Mouse (Mus musculus) hindbrain, embryonic 16.5 days (tissue): Measurements from ENCODE around the gene Rpa1. TPM values are rescaled to one million over a fixed set of nuclear protein-coding genes. Genes with fewer than 3 reads are reported as not detected.
A peak's percentile ranks its signal among the peaks of the same experiment; 100 is the strongest.
"Not testable (repeated sequence)": the region's sequence is repeated elsewhere in the genome, so short reads cannot be mapped to it uniquely, and the experiment has no call there.

Experiments
- ATAC-seq: fragments of 200-750 bp; cut with Nextera tagmentation; 2 replicates; pipeline ENCODE4 v1.8.0; 2017; ENCODE audit warnings: moderate TSS enrichment, moderate library complexity
- H3K27ac ChIP-seq: fragments of 300-500 bp; sonication (generic); 2 replicates; pipeline ENCODE4 v1.5.1; 2014; ENCODE audit warnings: low read depth, mild to moderate bottlenecking, control low read depth, low read length, moderate library complexity
- H3K27me3 ChIP-seq: fragments of 300-500 bp; sonication (generic); replicated peaks from 2 replicates; pipeline ENCODE4 v1.6.1; 2014; ENCODE audit warnings: low read length; ENCODE audit not compliant: control insufficient read depth, insufficient read depth
- H3K36me3 ChIP-seq: fragments of 300-500 bp; sonication (generic); 2 replicates; pipeline ENCODE4 v1.6.1; 2014; ENCODE audit warnings: mild to moderate bottlenecking, low read length, moderate library complexity, mixed read lengths; ENCODE audit not compliant: control insufficient read depth, insufficient read depth
- H3K4me1 ChIP-seq: fragments of 300-500 bp; sonication (generic); 2 replicates; pipeline ENCODE4 v1.6.1; 2014; ENCODE audit warnings: low read depth, low read length; ENCODE audit not compliant: control insufficient read depth, insufficient read depth
- H3K4me2 ChIP-seq: fragments of 300-500 bp; sonication (generic); 2 replicates; pipeline ENCODE4 v1.6.1; 2014; ENCODE audit warnings: mild to moderate bottlenecking, low read length, control low read depth, moderate library complexity
- H3K4me3 ChIP-seq: fragments of 300-500 bp; sonication (generic); 2 replicates; pipeline ENCODE4 v1.5.1; 2014; ENCODE audit warnings: mild to moderate bottlenecking, low read length, control low read depth, moderate library complexity
- H3K9ac ChIP-seq: fragments of 300-500 bp; sonication (generic); 2 replicates; pipeline ENCODE4 v1.6.1; 2014; ENCODE audit warnings: low read depth, mild to moderate bottlenecking, control low read depth, low read length, moderate library complexity
- H3K9me3 ChIP-seq: fragments of 300-500 bp; sonication (generic); 2 replicates; pipeline ENCODE4 v1.6.1; 2014; ENCODE audit warnings: mild to moderate bottlenecking, low read length, moderate library complexity; ENCODE audit not compliant: control insufficient read depth
- WGBS: fragments of 180-500 bp; shearing (Covaris S2); extraction: QIAGEN DNeasy Blood & Tissue Kit; methylation state at CpG from one replicate; pipeline ENCODE4 v1.1.7; 2014; 5-methylcytosine and 5-hydroxymethylcytosine counted together
- polyA plus RNA-seq: library from polyadenylated mRNA; unstranded; fragments of >200 nt; fragmentation: Nextera tagmentation; extraction: Ambion mirVana; gene quantifications from 2 replicates; pipeline ENCODE4 v1.2.1, GENCODE M21; 2015

Rpa1 gene
- polyA plus RNA-seq, result 50.8 and 69.0 TPM in 2 replicates

DNA sequence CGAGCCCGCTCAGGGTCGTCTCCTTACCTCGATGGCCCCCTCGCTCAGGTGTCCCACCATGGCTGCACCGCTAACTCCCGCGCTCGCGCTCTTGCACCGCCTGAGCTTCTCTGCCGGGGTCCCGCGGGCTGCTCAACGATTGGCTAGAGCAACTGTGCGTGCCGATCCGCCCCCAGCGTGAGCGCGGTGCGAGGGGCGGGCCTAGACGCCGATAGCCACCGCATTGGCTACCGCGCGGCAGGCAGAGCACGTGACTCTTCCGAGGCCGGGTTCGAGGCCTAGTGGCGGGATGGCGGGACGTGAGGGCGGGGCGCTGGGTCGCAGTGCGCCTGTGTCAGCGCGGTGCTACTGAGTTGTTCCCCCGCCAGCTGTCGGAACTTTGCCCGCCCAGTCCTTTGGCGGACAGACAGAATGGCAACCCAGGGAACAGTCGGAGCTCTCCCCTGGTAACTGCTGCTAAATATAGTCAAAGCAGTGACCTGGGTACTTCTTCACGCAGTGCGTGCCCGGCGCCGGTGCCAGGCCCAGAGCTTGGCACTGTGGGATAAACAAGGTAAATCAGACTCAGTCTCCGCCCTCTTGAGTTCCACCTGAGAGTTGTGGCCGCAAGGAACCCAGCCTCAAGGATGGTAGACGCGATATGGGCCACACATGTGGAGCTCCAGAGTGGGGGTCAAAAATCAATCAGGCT is at the start of gene Rpa1, which contains the start of gene Smyd4:
Gene Rpa1, minus strand, starts transcription at position 126 of the 691 bp plus-strand sequence.
Gene Smyd4, plus strand, starts transcription at position 235 of the 691 bp plus-strand sequence.
- Histone ChIP-seq H3K4me1 (peaks cover 18% of the 10 kb centered on the region), H3K4me3 (peak within 1 kb of the TSS; percentile 86), H3K4me2 (peak within 1 kb of the TSS; percentile 62), H3K27me3 (no peaks in the 10 kb centered on the region), H3K36me3 (no peaks in the 10 kb centered on the region), H3K27ac (peak within 1 kb of the TSS; percentile 67), H3K9ac (peak within 1 kb of the TSS; percentile 84), H3K9me3 (no peaks in the 10 kb centered on the region)
- under 1% methylated on average over 56 of the region's 56 CpGs for WGBS
- peak; percentile 100 for ATAC-seq

DNA sequence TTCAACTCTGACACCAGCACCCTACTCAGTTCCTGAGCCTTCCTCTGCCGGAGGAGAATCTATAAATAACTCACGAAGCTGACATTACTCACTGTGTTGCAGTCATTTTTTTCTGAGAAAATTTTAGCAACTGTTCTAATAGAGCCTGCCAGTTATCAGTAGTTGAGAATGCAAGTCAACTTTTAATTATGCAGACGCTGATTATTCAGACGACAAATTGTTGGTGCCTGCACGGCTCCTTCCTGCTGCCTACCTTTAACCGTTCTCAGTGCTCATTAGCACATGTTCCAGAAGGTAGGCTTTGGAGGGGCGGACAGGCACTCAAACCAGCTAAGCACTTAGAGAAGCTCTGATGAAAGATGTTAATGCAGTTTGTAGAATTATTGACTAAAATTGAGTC is 49.3 kb upstream of the Rpa1 start:
- ATAC-seq, result no peak
- H3K4me3 ChIP-seq, result no peak overlapping the region
- H3K4me1 ChIP-seq, result no peaks in the 10 kb centered on the region
- no peaks in the 10 kb centered on the region for H3K9me3 ChIP-seq
- H3K4me2 ChIP-seq, result no peak overlapping the region
- H3K27ac ChIP-seq, result no peak overlapping the region
- H3K9ac ChIP-seq, result no peak overlapping the region
- no peaks in the 10 kb centered on the region for H3K27me3 ChIP-seq
- 71% methylated on average over 7 of the region's 7 CpGs for WGBS
- no peaks in the 10 kb centered on the region for H3K36me3 ChIP-seq

DNA sequence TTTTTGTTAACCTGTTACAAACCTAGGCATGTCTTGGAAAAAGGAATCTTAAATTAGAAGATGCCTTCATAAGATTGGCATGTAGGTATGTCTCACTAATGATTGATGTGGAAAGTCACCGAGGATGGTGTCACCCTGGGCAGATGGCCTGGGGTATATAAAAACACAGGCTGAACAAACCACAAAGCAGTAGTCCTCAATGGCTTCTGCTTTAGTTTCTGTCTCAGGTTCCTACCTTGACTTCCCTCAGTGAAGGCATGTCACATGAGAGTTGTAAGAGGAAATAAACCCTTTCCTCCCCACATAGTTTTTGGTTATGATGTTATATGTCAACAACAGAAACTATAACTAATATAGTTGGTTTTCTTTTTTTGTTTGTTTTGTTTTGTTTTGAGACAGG is 47.5 kb upstream of the Rpa1 start:
- no peaks in the 10 kb centered on the region for H3K36me3 ChIP-seq
- 83% methylated on average over 1 of the region's 1 CpGs for WGBS
- H3K27ac ChIP-seq, result no peak overlapping the region
- no peak overlapping the region for H3K4me2 ChIP-seq
- no peak for ATAC-seq
- no peak overlapping the region for H3K9ac ChIP-seq
- H3K4me1 ChIP-seq, result no peaks in the 10 kb centered on the region
- no peaks in the 10 kb centered on the region for H3K27me3 ChIP-seq
- H3K4me3 ChIP-seq, result no peak overlapping the region
- H3K9me3 ChIP-seq, result no peaks in the 10 kb centered on the region

DNA sequence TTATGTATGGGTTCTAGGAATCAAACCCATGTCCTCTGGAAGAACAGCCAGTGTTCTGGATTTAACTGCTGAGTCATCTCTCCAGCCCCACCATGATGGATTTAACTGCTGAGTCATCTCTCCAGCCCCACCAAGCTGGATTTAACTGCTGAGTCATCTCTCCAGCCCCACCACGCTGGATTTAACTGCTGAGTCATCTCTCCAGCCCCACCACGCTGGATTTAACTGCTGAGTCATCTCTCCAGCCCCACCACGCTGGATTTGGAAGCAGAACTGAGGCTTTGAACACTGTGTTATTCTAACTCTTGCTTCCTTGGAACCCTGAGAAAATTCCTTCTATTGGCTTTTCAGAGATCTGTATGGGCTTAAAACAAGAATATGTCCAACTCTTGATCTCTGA is 35.4 kb upstream of the Rpa1 start:
- not testable (repeated sequence) for H3K27ac ChIP-seq, H3K9me3 ChIP-seq, H3K4me3 ChIP-seq, H3K36me3 ChIP-seq, H3K9ac ChIP-seq, H3K4me2 ChIP-seq, ATAC-seq, H3K4me1 ChIP-seq, H3K27me3 ChIP-seq
- 59% methylated on average over 3 of the region's 3 CpGs for WGBS

DNA sequence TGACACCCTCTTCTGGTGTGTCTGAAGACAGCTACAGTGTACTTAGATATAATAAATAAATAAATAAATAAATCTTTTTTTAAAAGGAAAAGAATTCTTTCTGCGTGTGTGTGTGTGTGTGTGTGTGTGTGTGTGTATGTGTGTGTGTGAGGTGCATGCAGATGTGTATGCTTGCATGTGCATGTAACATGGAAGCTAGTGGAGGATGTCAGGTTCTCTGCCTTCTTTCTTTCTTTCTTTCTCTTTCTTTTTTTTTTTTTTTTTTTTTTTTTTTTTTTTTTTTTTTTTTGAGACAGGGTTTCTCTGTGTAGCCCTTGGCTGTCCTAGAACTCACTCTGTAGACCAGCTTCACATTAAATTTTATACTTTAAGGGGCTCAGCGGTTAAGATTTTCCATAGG is 30.7 kb upstream of the Rpa1 start:
- not testable (repeated sequence) for H3K36me3 ChIP-seq, H3K9me3 ChIP-seq, H3K4me3 ChIP-seq, H3K27ac ChIP-seq, H3K4me1 ChIP-seq, H3K27me3 ChIP-seq, ATAC-seq, H3K9ac ChIP-seq, H3K4me2 ChIP-seq
- WGBS, result 96% methylated on average over 2 of the region's 2 CpGs

DNA sequence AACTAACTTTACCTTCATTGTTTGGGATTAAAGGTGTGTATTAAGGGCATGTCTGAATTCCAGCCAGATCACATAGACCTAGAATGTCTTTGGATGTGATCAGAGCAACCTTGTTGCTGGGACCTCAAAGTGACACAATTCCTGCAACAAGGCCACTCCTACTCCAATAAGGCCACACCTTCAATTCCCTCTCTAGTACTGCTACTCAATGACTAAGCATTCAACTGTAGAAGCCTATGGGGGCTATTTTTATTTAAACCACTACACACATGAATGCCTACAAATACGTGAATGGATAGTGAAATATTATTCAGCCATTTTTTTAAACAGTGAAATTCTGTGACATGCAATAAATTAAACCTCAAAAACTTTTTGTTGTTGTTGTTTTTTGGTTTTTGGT is 29.0 kb upstream of the Rpa1 start:
- no peak overlapping the region for H3K4me2 ChIP-seq
- H3K27me3 ChIP-seq, result no peaks in the 10 kb centered on the region
- no peaks in the 10 kb centered on the region for H3K36me3 ChIP-seq
- H3K9me3 ChIP-seq, result no peaks in the 10 kb centered on the region
- H3K27ac ChIP-seq, result no peak overlapping the region
- H3K9ac ChIP-seq, result no peak overlapping the region
- no peaks in the 10 kb centered on the region for H3K4me1 ChIP-seq
- no peak for ATAC-seq
- no peak overlapping the region for H3K4me3 ChIP-seq
- WGBS, result 89% methylated on average over 1 of the region's 1 CpGs

DNA sequence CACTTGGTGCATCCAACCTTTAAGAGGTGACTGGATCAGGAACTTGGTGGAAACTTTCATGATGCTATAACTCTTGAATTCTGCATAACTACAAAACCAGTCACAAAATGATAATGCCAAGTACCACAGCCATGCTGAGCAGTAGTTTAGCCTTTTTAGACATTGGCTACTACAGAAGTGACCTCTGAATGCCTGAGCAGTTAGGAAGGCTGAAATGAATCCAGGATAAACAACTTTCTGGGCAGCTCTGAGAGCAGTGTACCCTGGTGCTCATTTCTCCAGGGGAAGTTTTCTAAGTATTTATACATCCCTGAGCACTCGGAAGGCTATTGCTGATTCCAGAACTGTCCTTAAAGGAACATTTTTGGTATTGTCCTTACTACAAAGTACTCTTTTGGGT is 7.4 kb upstream of the Rpa1 start:
- peaks cover 3% of the 10 kb centered on the region; the same call in 1 of the 2 replicates for H3K4me1 ChIP-seq
- H3K4me2 ChIP-seq, result no peak overlapping the region
- H3K9me3 ChIP-seq, result no peaks in the 10 kb centered on the region
- no peak overlapping the region for H3K4me3 ChIP-seq
- H3K9ac ChIP-seq, result no peak overlapping the region
- ATAC-seq, result no peak
- H3K27ac ChIP-seq, result no peak overlapping the region
- H3K27me3 ChIP-seq, result no peaks in the 10 kb centered on the region
- WGBS, result 95% methylated on average over 1 of the region's 1 CpGs
- no peaks in the 10 kb centered on the region for H3K36me3 ChIP-seq

DNA sequence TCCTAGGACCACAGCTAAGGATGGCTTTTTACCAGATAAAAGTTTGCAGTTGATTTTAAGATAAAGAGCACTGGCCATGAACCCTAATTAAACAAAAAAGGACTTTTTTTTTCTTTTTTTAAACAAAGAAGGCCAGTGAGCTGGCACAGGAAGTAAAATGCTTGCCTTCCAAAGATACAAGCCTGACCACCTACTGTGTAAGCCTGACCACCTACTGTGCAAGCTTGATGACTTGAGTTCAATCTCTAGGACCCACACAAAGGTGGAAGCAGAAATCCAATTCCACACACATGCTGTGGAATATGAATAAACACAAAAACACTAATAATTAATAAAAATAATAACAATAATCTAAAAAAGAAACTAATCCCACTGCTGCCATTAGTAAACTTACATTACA is 3.1 kb upstream of the Rpa1 start:
- H3K36me3 ChIP-seq, result no peaks in the 10 kb centered on the region
- H3K4me3 ChIP-seq, result no peak overlapping the region
- H3K27ac ChIP-seq, result no peak overlapping the region
- H3K9me3 ChIP-seq, result no peaks in the 10 kb centered on the region
- H3K27me3 ChIP-seq, result no peaks in the 10 kb centered on the region
- no peak overlapping the region for H3K9ac ChIP-seq
- peaks cover 18% of the 10 kb centered on the region for H3K4me1 ChIP-seq
- no peak overlapping the region for H3K4me2 ChIP-seq
- no peak for ATAC-seq

DNA sequence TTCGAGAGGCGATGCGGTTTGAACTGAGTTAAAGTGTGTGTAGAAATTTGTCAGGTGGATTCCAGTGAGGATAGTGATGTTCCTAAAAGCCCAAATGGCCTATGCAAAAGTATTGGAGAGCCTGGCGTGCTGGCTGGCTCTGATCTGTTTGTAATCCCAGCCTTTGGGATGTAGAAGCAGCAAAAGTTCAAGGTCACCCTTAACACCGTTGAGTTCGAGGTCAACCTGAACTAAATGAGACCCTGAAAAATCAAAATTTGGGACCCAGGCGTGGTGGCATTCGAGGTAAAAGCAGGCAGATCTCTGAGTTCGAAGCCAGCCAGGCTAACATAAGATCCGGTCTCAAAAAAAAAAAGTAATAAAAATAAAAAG is 752 bp upstream of the Rpa1 start:
- Histone ChIP-seq H3K27ac (peak overlapping the region; percentile 57; the same call in 1 of the 2 replicates), H3K4me2 (peak overlapping the region; percentile 62), H3K9me3 (no peaks in the 10 kb centered on the region), H3K9ac (peak overlapping the region; percentile 74), H3K4me3 (peak overlapping the region; percentile 86), H3K36me3 (no peaks in the 10 kb centered on the region), H3K4me1 (peaks cover 18% of the 10 kb centered on the region), H3K27me3 (no peaks in the 10 kb centered on the region)
- no peak for ATAC-seq
- 51% methylated on average over 10 of the region's 10 CpGs for WGBS
